Mouse (Mus musculus) fat pad, adult 2 months (tissue): ENCODE results near the gene Wfdc18.

Experiments
- DNase-seq: peaks from one replicate; pipeline ENCODE4 v3.0.0-alpha.2; 2011; ENCODE audit warnings: low read depth, low spot score; ENCODE audit errors: extremely low read depth

Gene Wfdc18

DNA sequence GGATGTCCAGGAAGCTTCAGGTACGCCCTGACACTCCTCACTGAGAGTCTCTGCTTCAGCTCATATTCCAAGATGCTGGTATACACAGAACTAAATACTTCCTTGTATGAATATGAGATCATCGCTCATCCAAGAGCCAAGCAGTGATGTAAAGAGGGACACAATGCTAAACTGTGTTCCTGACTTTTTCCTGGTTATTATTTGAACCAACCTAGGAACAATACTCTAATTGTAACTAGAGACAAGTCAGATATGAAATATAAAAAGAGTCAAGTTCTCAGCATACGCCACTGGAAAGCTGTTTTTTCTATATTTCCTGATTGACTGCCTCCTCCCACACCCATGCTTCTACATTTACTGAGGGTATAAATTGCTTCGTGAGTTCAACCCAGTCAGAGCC lies at the start of gene Wfdc18:
Gene Wfdc18 (plus strand): TSS at position 301 of the 400 bp plus-strand sequence.
- DNase-seq, result no peak

GRCm38 (mm10) chr11:83662204-83662603 lies 46.6 kb upstream of the Wfdc18 start, which contains the start of gene Ccl4:
Gene Ccl4 (plus strand): TSS chr11:83662584.
- no peak for DNase-seq

DNA sequence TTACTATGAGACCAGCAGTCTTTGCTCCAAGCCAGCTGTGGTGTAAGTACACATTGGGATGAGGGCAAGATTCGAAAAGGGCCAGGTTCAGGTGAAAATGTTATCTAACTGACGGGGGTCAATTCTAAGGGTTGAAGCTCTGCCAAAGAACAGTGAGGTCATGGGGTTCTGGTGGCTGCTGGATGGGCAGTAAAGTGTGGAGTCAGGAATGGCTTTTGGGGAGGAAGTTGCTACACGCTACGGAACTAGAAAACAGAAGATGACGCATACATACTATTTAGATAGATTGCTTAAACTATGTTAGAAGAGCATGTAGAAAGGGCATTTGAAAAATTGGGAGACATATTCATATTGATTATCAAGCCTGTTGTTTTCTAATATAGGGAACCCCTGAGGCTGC lies 45.3 kb upstream of the Wfdc18 start:
- no peak for DNase-seq

- DNase-seq, result peak; percentile 50
Measured at GRCm38 (mm10) chr11:83671743-83672142, 37.1 kb upstream of the Wfdc18 start.

GRCm38 (mm10) chr11:83675665-83676064 lies 33.1 kb upstream of the Wfdc18 start:
- no peak for DNase-seq

DNA sequence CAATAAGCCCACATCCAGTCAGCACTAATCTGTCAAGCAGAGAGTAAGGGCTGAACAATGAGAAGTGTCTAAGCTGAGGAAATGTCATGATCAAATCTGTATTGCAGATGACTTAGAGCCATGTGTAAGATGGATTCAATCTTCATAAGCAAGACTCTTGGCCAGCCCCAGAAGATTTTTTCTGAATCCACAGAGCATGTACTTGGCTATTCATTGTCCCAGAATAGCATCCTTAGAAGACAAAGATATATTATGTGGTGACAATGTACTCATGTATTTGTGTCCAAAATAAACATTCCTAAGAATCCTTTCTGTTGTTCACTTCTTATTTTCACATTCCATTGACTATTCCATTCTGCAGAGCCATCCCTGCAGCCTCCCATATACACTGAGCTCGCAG lies 18.9 kb upstream of the Wfdc18 start:
- no peak for DNase-seq

GRCm38 (mm10) chr11:83692008-83692407 lies 16.8 kb upstream of the Wfdc18 start:
- no peak for DNase-seq

GRCm38 (mm10) chr11:83703705-83704104 lies 5.1 kb upstream of the Wfdc18 start, which contains the start of gene Wfdc17:
Gene Wfdc17 (plus strand): TSS chr11:83703991.
- DNase-seq, result no peak

GRCm38 (mm10) chr11:83709683-83710082 lies 868 bp downstream of the Wfdc18 start:
- DNase-seq, result no peak

DNA sequence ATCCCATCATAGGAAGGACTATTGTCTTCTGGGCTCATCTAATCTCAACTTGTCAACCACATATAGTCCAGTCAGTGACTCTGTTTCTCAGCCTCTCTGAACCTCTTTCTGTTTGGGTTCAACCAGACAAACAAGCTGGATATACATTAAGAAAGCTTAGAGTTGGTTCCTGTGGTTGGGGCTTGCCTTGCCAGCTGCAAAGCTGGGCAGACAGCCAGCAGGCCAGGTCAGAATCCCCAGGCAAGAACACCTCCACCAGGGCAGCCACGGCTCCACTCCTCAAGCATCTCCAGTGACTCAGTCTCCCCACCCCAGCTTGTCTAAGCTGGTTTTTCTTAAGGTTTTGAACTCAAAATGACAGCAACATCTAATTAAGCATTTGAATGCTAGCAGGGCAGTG lies 3.9 kb downstream of the Wfdc18 start:
- DNase-seq, result no peak

- DNase-seq, result no peak
Measured at GRCm38 (mm10) chr11:83713925-83714324, 5.1 kb downstream of the Wfdc18 start.

DNA sequence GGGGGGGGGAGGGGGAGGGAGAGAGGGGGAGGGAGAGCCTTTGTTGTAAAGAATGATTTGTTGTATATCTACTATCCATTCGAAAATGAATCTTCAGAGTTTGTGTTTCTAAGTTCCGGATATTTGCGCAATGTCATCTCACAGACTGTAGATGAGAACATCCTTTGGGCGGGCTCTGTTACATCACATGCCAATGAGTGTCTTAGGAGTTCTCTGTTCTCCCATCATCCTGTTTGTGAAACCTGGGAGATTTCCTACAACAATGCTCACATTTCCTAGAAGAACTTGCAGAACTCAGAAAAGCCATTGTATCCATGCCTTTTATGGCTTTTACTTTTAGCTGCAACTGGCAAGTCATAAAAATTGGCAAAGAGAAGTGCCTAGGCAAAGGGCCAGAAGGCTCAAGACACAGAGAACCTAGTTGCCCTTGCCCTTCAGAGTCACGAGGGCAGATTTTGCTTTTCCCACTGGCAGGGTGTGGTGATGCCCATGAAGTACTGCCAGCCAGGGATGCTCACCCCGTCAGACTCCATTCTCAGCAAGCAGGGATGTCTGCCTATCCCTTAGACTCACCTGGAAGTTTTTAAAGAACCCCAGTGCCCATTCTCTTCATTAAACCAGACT lies 8.3 kb downstream of the Wfdc18 start:
- DNase-seq, result peak; percentile 86

DNA sequence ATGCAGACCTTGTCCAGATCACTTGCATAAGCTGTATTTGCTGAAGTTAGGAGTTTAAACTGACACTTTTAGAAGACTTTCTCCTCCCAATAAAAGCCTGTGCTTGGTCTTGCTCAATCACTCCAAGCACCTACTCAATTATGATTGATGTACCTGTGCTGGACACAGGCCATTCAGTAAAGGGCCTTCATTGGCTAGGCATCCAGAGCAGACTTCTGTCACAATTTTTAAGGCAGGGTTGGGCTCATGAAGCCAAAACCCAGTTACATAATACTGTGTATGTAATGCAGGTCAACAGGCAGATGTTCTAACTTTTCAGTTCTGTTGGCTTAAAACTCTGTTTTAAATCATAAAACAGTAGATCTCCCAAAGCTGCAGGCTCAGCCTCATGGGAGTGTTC lies 12.0 kb downstream of the Wfdc18 start:
- DNase-seq, result peak; percentile 92

DNA sequence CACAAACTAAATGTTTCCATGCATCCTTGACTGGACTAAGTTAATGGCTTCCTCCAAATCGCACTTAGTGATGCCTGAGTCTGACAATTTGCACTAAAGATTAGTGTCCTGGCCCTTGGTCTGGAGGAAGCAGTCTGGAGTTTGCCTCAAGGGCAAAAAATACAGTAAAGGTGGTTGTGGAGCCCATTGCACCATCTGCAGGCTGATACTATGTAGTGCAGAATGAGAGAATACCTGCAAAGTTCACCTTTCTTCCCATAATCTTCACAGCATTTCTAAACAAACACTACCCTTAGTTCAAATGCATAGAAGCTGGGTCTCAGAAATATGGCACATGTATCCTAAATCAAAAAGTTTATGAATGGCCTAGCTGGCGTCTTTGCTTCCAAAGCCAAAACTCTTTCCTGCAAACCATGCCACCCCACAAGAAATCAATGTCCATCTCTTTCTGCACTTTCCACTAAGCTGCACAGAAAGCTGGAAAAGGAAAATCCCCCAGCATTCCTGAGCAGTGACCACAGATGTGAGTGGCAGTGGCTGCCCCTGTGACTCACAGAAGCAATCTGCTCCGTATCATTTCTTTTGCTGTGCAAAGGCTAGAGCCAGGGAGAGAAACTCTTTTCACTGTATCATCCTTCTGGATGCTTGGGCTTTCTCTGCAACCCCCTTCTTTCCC lies 20.1 kb downstream of the Wfdc18 start:
- DNase-seq, result no peak

GRCm38 (mm10) chr11:83731116-83731515 lies 22.3 kb downstream of the Wfdc18 start:
- no peak for DNase-seq

DNA sequence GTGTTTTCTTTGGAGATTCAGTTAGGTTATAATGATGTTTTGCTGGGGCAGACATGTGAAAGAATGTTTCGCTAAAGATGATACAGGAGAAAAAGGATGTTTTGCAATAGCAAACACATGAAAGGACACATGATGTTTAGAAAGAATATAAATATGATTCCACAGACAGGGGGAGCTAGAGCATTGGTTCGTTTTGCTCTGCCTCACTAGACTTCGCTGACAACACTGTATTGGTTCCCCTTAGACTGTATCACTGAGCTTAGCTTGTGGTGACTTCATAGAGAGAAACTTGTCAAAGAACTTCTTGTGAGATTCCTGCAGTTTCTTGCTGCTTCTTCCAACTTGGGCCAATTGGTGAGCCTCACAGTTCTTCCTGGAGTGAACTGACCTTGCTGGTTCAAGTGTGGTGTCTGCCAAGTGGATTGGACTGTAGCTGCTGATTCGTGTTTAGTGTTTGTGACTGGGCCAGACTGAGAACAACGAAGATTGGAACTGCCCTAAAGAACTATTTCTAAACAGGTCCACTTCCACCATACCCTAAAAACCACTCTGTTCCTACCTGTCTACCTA lies 24.3 kb downstream of the Wfdc18 start:
- DNase-seq, result no peak

DNA sequence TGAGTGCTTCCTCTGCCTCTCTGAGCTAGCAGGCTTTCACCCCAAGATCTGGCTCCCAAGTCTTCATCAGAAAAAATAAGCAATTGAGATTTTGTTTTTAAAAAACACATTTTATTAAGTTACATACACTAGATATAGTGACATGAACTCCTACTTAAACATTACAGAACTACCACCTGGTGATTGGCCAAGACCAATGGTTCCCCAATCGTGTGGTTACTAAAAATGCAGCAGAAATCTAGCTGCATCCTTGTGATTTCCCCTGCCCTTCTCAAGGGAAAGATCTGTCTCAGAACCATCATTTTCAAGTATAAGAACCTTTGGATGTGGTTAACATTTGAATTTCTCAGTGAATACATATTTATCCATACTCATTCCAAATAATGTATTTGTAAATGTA lies 25.4 kb downstream of the Wfdc18 start:
- DNase-seq, result no peak

DNA sequence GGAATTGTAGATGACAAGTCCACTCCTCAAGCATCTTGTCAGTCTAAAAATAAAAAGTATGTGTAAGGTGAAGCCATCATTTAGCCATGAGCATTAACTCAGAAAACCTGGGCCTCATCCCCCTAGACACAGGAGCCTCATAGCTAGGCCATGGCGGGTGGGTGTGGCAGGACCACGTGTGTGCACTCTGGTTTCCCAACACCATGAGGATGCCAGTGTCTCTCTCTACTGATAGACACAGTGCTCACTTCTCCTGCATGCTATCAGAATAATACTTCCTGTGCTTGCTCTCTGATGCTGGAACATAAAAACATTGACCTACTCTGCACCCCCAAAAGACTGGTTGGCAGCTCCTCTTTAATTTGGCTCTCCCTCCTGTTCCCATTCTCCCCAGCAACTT lies 27.1 kb downstream of the Wfdc18 start:
- no peak for DNase-seq

DNA sequence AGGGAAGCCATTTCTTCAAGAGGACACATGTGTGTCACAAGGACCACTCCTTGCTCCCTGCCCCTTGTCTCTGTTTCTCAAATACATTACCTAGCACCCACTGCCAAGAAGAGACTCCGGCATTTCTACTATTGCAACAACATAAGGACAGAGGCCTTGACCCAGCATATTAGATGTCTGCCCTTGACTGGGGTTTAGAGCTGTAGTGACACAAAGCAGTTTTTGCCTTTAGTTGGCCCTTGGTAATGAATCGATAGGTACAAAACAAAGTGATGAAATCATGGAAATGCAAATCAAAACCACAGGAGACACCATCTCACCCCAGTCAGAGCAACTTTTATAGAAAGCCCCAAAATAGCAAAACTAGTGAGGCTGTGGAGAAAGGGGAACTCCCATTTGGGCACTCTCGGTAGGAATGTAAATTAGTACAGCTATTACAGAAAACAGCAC lies 28.3 kb downstream of the Wfdc18 start:
- no peak for DNase-seq

DNA sequence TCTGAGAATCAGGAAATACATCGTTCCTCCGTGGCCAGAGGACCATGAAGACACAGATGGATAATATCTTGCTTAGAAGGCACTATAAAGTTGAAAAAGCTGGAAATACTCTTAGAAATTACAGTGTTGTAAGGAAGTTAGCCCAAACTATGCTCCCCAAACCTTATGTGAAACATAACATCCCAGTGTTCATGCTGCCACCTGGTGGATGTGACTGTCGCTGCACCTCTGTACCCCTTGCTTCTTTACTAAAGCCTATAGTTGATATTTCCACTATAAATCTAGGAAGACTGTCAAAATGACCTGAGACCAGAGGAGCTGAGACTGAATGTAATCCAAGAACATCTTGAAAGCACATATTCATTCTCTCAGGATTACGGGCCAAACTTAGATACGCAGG lies 30.4 kb downstream of the Wfdc18 start:
- no peak for DNase-seq

- DNase-seq, result no peak
Measured at GRCm38 (mm10) chr11:83740443-83740991, 31.7 kb downstream of the Wfdc18 start.

GRCm38 (mm10) chr11:83741841-83742240 lies 33.0 kb downstream of the Wfdc18 start:
- no peak for DNase-seq
